Mouse (Mus musculus) brain, embryonic 14.5 days (tissue): ENCODE results near the gene Mcf2l.

Experiments
- CTCF ChIP-seq: fragments of 200-500 bp; IDR thresholded peaks from 2 replicates; pipeline ENCODE4 v1.5.1; 2012; ENCODE audit warnings: inconsistent platforms, mild to moderate bottlenecking, moderate library complexity, borderline replicate concordance; ENCODE audit not compliant: insufficient read depth, insufficient read length; ENCODE audit errors: extremely low read depth
- POLR2A ChIP-seq: fragments of 200-500 bp; IDR thresholded peaks from 2 replicates; pipeline ENCODE4 v1.6.1; 2012; ENCODE audit warnings: mild to moderate bottlenecking, inconsistent platforms, borderline replicate concordance; ENCODE audit not compliant: poor library complexity, insufficient read depth, insufficient read length, severe bottlenecking; ENCODE audit errors: extremely low read depth

- TF ChIP-seq CTCF (no peak), POLR2A (no peak)
Measured at GRCm38 (mm10) chr8:12905599-12906321, 32.2 kb downstream of the Mcf2l start.
